Mouse (Mus musculus): ENCODE data around the gene Pusl1.

Gene Pusl1

DNA sequence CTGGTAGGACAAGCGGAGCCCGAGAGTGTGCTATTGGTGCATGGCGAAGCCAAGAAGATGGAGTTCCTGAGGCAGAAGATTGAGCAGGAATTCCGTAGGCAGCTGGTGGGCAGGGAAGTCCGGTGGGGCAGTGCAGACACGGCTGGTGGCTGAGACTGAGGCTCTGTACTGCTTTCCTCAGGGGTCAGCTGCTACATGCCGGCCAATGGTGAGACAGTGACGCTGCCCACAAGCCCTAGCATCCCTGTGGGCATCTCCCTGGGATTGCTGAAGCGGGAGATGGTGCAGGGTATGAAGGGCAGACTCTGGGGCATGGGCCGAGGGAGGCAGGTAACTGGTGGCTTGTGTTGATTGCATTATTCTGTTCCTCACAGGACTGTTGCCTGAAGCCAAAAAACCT is 3.9 kb downstream of the Pusl1 start:
- DNase-seq (ENCODE audit: low read depth, low spot score): no peak

- no peak for DNase-seq (ENCODE audit: low read depth, low spot score)
Observed at GRCm38 (mm10) chr4:155886330-155886729, 5.3 kb downstream of the Pusl1 start.

- DNase-seq (ENCODE audit: low read depth, low spot score): no peak
Observed at GRCm38 (mm10) chr4:155883587-155883986, 8.0 kb downstream of the Pusl1 start.

DNA sequence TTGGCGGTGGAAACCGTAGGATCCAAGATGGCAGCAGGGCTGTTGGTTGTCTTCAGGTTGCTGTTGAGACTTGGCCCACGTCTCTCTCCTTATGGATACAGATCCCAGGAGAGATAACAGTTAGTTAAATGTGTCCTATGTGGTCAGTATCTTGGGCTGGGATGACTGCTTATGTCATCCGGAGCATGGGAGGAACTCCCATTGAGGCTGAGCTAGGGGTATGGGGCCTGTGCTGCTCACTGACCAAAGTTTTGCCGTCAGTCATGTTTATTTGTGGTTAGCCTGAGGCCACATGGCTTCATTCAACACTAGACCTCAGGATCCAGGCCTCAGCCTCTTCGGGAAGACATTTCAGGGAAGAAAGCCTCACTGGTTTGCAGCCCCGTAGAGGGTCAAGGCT is 20.2 kb downstream of the Pusl1 start:
- no peak for DNase-seq (ENCODE audit: low read depth, low spot score)

DNA sequence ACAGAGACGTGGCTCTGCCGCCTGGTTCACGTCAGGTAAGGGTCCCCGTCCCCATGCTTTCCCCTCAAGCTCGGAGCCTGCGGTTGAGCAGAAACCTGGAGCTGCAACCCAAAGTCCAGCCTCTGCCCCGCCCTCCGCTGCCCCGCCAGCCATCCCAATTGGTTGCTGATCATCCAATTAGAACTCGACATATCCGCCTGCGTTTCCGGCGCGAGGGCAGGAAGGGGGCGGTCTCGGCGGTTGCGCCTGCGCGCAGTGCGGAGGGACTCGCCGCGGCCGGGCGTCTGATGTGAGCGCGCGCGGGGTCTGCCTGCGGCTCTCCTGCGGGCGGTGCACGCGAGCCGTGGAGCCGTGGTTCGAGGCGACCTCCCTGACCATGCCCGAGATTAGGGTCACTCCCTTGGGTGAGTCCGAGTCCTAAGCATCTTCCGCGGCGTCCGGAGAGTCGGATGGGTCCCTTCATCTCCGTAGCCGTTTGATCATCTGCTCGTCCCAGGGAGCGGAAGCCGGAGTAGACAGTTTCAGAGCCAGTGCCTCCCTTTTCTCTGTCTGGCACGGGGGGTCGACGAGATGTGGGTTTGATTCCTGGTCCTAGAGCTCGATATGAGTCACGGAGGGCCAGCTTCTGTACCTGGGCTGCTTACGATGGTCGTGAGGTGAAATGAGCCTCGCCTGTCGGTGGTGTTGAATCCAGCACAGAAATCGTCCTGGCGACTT is 22.1 kb downstream of the Pusl1 start, which contains the start of the genes Cptp and Ints11:
TSS of gene Cptp (minus strand) at position 124 of the 717 bp plus-strand sequence.
TSS of gene Ints11 (plus strand) at position 230 of the 717 bp plus-strand sequence.
- DNase-seq (ENCODE audit: low read depth, low spot score): peak; percentile 91

- no peak for DNase-seq (ENCODE audit: low read depth, low spot score)
Observed at GRCm38 (mm10) chr4:155868614-155869298, 22.8 kb downstream of the Pusl1 start.

GRCm38 (mm10) chr4:155863001-155863400 is 28.6 kb downstream of the Pusl1 start, which contains the start of gene Tas1r3:
TSS of gene Tas1r3 (minus strand) at chr4:155863362.
- DNase-seq (ENCODE audit: low read depth, low spot score): no peak

DNA sequence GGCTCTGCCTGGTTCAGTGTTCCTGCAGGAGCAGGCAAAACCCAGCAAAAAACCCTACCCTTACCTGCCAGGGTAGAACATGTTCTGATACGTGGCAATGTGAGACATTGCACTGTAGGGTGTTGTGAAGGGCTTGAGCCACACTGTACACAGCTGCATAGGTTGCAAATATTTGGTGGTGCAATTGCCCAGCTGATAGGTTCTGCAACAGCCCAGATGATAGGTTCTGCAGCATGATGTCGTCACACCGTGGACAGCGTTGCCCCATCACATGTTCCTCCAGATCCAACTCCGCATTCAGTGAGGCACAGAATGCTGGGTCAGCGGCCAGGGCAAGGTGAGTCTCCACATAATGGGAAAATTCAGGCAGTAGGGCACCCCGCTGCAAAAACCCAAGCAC is 29.8 kb downstream of the Pusl1 start:
- DNase-seq (ENCODE audit: low read depth, low spot score): no peak

DNA sequence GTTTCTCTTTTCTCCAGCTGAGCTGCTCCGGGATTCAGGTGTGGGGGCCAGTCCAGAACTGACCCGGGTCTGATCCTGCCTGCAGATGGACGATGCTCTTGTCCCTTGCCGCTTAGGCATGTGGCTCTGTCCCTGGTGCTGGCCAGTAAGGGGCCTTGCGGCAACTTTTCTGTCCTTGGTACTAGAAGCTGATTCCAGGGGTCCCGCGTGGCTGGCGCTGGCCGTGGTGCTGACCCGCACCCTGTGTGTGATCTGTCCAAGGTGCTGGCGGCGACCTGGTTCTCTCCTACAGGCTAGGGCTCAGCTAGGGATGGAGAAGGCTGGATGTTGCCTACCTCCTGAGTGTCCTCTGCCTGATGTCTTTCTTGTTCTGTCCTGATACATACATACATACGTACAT is 32.3 kb downstream of the Pusl1 start:
- no peak for DNase-seq (ENCODE audit: low read depth, low spot score)

- DNase-seq (ENCODE audit: low read depth, low spot score): no peak
Observed at GRCm38 (mm10) chr4:155856881-155857280, 34.7 kb downstream of the Pusl1 start.

DNA sequence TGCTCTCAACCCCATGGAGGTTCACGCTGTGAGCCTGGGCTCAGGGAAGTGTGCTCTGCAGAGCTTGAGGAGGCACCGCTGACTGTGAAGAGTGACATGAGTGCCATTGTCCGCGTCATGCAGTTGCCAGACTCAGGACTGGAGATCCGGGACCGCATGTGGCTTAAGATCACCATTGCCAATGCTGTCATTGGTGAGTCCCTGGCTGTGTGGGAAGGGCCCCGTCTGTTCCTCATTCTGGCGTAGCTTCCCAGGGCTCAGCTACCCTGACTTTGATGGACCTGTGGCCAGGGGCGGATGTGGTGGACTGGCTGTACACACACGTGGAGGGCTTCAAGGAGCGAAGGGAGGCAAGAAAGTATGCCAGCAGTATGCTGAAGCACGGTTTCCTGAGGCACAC is 35.5 kb downstream of the Pusl1 start:
- no peak for DNase-seq (ENCODE audit: low read depth, low spot score)

DNA sequence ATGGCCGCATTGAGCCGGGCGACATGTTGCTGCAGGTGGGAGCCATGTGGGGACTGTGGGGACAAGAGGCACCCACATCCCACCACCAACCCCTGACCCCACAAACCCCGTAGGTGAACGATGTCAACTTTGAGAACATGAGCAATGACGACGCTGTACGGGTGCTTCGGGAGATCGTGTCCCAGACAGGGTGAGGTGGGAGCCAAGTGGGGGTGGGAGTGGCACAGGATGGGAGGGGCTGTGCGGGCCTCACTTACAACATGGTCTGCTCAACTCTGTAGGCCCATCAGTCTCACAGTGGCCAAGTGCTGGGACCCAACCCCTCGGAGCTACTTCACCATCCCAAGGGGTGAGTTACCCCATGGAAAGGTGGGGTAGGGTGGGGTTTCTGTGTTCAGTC is 36.6 kb downstream of the Pusl1 start:
- no peak for DNase-seq (ENCODE audit: low read depth, low spot score)

- no peak for DNase-seq (ENCODE audit: low read depth, low spot score)
Observed at GRCm38 (mm10) chr4:155853421-155853820, 38.2 kb downstream of the Pusl1 start.

- no peak for DNase-seq (ENCODE audit: low read depth, low spot score)
Observed at GRCm38 (mm10) chr4:155851951-155852411, 39.6 kb downstream of the Pusl1 start.

GRCm38 (mm10) chr4:155851368-155851767 is 40.2 kb downstream of the Pusl1 start:
- DNase-seq (ENCODE audit: low read depth, low spot score): no peak

GRCm38 (mm10) chr4:155849792-155850451 is 41.7 kb downstream of the Pusl1 start:
- no peak for DNase-seq (ENCODE audit: low read depth, low spot score)

- DNase-seq (ENCODE audit: low read depth, low spot score): no peak
Observed at GRCm38 (mm10) chr4:155849391-155849790, 42.2 kb downstream of the Pusl1 start.

GRCm38 (mm10) chr4:155848434-155849095 is 43.0 kb downstream of the Pusl1 start:
- DNase-seq (ENCODE audit: low read depth, low spot score): peak; percentile 87

DNA sequence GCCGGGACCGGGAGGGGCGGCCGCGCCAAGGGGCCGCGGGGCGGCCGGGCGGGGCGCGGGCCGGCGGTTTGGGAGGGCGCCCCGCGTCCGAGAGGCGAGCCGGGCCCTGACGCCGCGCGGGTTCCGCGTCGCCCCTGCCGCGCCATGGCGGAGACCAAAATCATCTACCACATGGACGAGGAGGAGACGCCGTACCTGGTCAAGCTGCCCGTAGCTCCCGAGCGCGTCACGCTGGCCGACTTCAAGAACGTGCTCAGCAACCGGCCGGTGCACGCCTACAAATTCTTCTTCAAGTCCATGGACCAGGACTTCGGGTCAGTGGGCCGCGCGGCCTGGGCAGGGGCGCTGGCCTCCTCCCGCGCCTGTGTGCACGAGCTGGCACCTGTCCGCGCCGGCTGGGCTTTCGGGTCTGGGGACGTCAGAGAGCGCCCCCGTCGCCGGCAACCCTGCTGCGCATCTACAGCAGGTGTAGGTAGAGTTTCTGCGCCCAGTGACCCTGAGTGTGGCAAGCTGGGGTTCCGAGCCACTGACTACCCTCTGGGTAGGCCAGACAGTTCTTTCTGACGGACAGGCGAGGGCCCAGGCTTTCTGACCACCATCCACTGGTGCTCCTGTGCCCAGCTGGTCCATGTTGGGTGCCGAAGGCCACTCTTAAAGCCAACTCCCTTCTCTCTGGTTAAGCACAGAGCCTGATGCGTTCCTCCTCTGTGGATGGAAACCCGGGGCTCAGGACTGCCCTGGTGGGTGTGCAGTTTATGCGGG is 43.8 kb downstream of the Pusl1 start:
- peak; percentile 70 for DNase-seq (ENCODE audit: low read depth, low spot score)

DNA sequence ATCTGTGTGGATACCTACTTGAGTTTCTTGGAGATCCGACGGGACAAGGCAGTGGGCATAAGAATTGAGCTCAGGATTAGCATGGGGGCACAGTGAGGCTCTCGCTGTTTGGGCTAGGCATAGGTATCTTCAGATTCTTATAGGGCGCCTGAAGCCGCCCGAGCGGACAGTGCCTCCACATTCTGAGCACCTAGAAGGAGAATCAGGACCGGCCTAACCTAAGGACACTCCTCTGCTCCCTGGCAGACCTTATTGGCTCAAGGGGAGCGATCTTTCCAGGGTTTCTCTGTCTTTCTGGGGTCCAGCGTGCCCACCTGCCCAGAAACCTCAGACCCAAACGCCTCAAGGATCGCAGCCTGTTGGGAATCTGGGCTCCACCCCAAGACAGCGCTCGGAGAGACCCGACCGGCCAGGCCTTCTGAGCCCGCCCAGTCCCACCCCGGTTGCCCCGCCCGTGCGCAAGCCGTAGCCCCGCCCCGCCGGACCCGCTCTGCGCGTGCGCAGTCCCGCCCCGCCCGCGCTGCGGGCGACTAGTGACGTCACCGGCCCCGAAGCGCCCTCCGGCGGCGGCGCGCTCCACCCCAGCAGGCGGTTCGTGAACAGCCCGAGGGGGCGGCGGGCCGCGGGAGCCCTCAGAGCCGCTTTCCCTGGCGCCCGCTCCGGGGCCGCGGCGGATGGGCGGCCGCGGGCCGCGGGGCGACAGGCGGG is 44.6 kb downstream of the Pusl1 start, which contains the start of gene Dvl1:
TSS of gene Dvl1 (plus strand) at position 532 of the 708 bp plus-strand sequence.
- peak; percentile 96 for DNase-seq (ENCODE audit: low read depth, low spot score)
